In the genomic region with DNA sequence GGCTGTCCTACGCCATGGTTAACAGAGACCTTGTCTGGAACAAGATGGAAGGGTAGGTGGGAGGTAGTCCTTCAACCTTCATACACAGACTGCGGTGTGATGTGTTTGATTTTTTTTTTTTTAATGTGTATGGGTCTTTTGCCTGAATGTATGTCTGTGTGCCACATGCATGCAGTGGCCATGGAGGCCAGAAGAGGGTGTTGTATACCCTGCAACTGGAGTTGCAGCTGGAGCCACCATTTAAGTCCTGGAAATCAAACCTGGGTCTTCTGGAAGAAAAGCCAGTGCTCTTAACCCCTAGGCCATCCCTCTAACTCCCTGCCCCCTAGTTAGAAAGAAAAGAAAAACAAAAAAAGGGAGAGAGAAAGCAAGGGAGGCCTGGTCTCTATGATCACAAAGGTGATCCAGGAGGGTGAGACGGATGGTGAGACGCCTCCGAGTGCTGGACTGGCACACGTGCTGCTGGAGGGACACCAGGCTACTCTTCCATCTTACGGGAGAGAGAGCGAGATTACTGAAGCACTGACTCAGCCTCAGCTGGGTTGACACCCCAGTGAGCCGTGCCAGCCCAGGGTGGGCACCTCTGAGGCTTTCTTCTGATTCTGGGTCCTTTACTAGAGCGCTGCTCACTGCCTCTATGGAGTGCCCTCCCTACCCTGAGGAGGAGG, we compare ENCODE assay signal across 20 mouse cellular contexts. TPM values are rescaled to one million over a fixed set of nuclear protein-coding genes. Genes with fewer than 3 reads are reported as not detected.
DNase-seq lines count a peak whose midpoint lies in the region; ATAC-seq and TF ChIP-seq lines count a peak whose summit lies in the region.
"Had no signal": no experiment of that assay in that cellular context is flagged by ENCODE, and none has a peak within 500 bp of the region (broad histone marks: within the 10 kb centered on the region; RNA-seq: fewer than 3 reads in every experiment).

No protein-coding gene starts in this region.

- no peaks in the 10 kb centered on the region for H3K9me3 ChIP-seq in embryonic facial prominence, embryonic 13.5 days
- no peaks in the 10 kb centered on the region for H3K9me3 ChIP-seq in embryonic facial prominence, embryonic 10.5 days
- H3K9me3 ChIP-seq in kidney, embryonic 16.5 days (ENCODE audit: low read length): no peaks in the 10 kb centered on the region
- no peaks in the 10 kb centered on the region for H3K9me3 ChIP-seq in lung, postnatal 0 days (ENCODE audit: low read length)
- H3K9me3 ChIP-seq: forebrain, embryonic 15.5 days; G1E; limb, embryonic 12.5 days had no signal

- H3K4me2 ChIP-seq in embryonic facial prominence, embryonic 13.5 days: no peak overlapping the region
- no peak overlapping the region for H3K4me2 ChIP-seq in kidney, embryonic 16.5 days (replicated peaks; ENCODE audit: low read depth, low read length)
- H3K4me2 ChIP-seq in lung, postnatal 0 days (replicated peaks; ENCODE audit: low read depth, low read length): no peak overlapping the region
- H3K4me2 ChIP-seq: forebrain, embryonic 15.5 days; limb, embryonic 12.5 days; midbrain, embryonic 11.5 days had no signal

- no peak overlapping the region for H3K4me3 ChIP-seq in embryonic facial prominence, embryonic 13.5 days
- H3K4me3 ChIP-seq in embryonic facial prominence, embryonic 10.5 days: no peak overlapping the region
- no peak overlapping the region for H3K4me3 ChIP-seq in kidney, embryonic 16.5 days (ENCODE audit: low read length)
- H3K4me3 ChIP-seq in lung, postnatal 0 days (ENCODE audit: low read depth, low read length): no peak overlapping the region
- no peak overlapping the region for H3K4me3 ChIP-seq in small intestine, adult 2 months (ENCODE audit: low read depth, low read length)
- H3K4me3 ChIP-seq: erythroblast, embryonic 14.5 days; forebrain, embryonic 15.5 days; limb, embryonic 12.5 days had no signal

- no peak for DNase-seq in embryonic facial prominence, embryonic 10.5 days (ENCODE audit: low spot score)
- DNase-seq in kidney, postnatal 25 days: no peak
- DNase-seq in lung, postnatal 0 days (ENCODE audit: low spot score): no peak
- no peak for DNase-seq in lung, postnatal 14 days
- DNase-seq in ovary, postnatal 10 days (ENCODE audit: low spot score): no peak
- DNase-seq: adrenal gland, postnatal 14 days; B cell, adult 2 months; cerebellum, adult 9-11 months; gastrocnemius, postnatal 10 days; heart, postnatal 36 days; right cerebral cortex, postnatal 14 days; thymus, adult 18-20 months had no signal

- no peak overlapping the region for H3K9ac ChIP-seq in embryonic facial prominence, embryonic 13.5 days
- H3K9ac ChIP-seq in kidney, embryonic 16.5 days (replicated peaks; ENCODE audit: low read length): no peak overlapping the region
- no peak overlapping the region for H3K9ac ChIP-seq in lung, postnatal 0 days (replicated peaks; ENCODE audit: low read depth)
- H3K9ac ChIP-seq: forebrain, embryonic 15.5 days; limb, embryonic 12.5 days had no signal

- ATAC-seq in embryonic facial prominence, embryonic 13.5 days (ENCODE audit: insufficient number of reproducible peaks, insufficient read depth, low FRiP score, low TSS enrichment, low read depth): no peak
- no peak for ATAC-seq in kidney, embryonic 16.5 days (ENCODE audit: low FRiP score, low TSS enrichment)
- no peak for ATAC-seq in lung, postnatal 0 days
- ATAC-seq: forebrain, embryonic 15.5 days had no signal

- peak overlapping the region; percentile 22; the same call in 1 of the 2 replicates for H3K27ac ChIP-seq in embryonic facial prominence, embryonic 13.5 days
- no peak overlapping the region for H3K27ac ChIP-seq in embryonic facial prominence, embryonic 10.5 days (replicated peaks)
- H3K27ac ChIP-seq in kidney, embryonic 16.5 days (ENCODE audit: low read length): peak overlapping the region; percentile 89; the same call in 1 of the 2 replicates
- H3K27ac ChIP-seq in lung, postnatal 0 days (ENCODE audit: low read length): peak overlapping the region; percentile 84
- H3K27ac ChIP-seq in small intestine, adult 2 months (ENCODE audit: insufficient read depth, low read depth, low read length): no peak overlapping the region
- H3K27ac ChIP-seq: forebrain, embryonic 15.5 days; limb, embryonic 12.5 days had no signal

- peak; percentile 40 for TF ChIP-seq CTCF in lung, postnatal 0 days (IDR thresholded peaks at IDR 0.05)
- TF ChIP-seq CTCF in small intestine, adult 2 months (IDR thresholded peaks at IDR 0.05; ENCODE audit: extremely low read depth, insufficient read length, insufficient replicate concordance, low read depth, low read length): peak; percentile 18; the same call in 1 of the 2 replicates

- TF ChIP-seq POLR2A in small intestine, adult 2 months (IDR thresholded peaks at IDR 0.05; ENCODE audit: low read depth, low read length): no peak

- peaks cover 33% of the 10 kb centered on the region for H3K36me3 ChIP-seq in embryonic facial prominence, embryonic 13.5 days
- peaks cover 93% of the 10 kb centered on the region for H3K36me3 ChIP-seq in embryonic facial prominence, embryonic 10.5 days (replicated peaks)
- H3K36me3 ChIP-seq in kidney, embryonic 16.5 days (ENCODE audit: insufficient read depth, low read length): peaks cover 19% of the 10 kb centered on the region
- H3K36me3 ChIP-seq in lung, postnatal 0 days (ENCODE audit: insufficient read depth, low read length): peaks cover 23% of the 10 kb centered on the region
- H3K36me3 ChIP-seq in small intestine, adult 2 months (ENCODE audit: control insufficient read depth, insufficient read depth, low read length): peaks cover 24% of the 10 kb centered on the region

- peaks cover 95% of the 10 kb centered on the region for H3K4me1 ChIP-seq in embryonic facial prominence, embryonic 13.5 days
- peaks cover 95% of the 10 kb centered on the region for H3K4me1 ChIP-seq in embryonic facial prominence, embryonic 10.5 days
- H3K4me1 ChIP-seq in kidney, embryonic 16.5 days (ENCODE audit: insufficient read depth, low read length): peaks cover 93% of the 10 kb centered on the region
- peaks cover 51% of the 10 kb centered on the region for H3K4me1 ChIP-seq in lung, postnatal 0 days (ENCODE audit: insufficient read depth, low read depth, low read length)
- peaks cover 45% of the 10 kb centered on the region for H3K4me1 ChIP-seq in small intestine, adult 2 months (ENCODE audit: control insufficient read depth, insufficient read depth, insufficient read length, low read length)

- WGBS in embryonic facial prominence, embryonic 13.5 days: 88% methylated on average over 10 of the region's 10 CpGs
- WGBS in embryonic facial prominence, embryonic 10.5 days: 91% methylated on average over 10 of the region's 10 CpGs
- WGBS in kidney, embryonic 16.5 days: 86% methylated on average over 10 of the region's 10 CpGs
- 86% methylated on average over 10 of the region's 10 CpGs for WGBS in lung, postnatal 0 days
- 90% methylated on average over 10 of the region's 10 CpGs for WGBS in small intestine, adult 2 months

- no peak for TF ChIP-seq EP300 in lung, postnatal 0 days (IDR thresholded peaks at IDR 0.05)

- H3K27me3 ChIP-seq in embryonic facial prominence, embryonic 13.5 days: no peaks in the 10 kb centered on the region
- no peaks in the 10 kb centered on the region for H3K27me3 ChIP-seq in embryonic facial prominence, embryonic 10.5 days (replicated peaks; ENCODE audit: low read depth, poor library complexity, severe bottlenecking)
- no peaks in the 10 kb centered on the region for H3K27me3 ChIP-seq in kidney, embryonic 16.5 days (ENCODE audit: insufficient read depth, low read length)
- no peaks in the 10 kb centered on the region for H3K27me3 ChIP-seq in lung, postnatal 0 days (replicated peaks; ENCODE audit: insufficient read depth, low read length)
- H3K27me3 ChIP-seq in small intestine, adult 2 months (ENCODE audit: control insufficient read depth, insufficient read depth, low read length): no peaks in the 10 kb centered on the region
- H3K27me3 ChIP-seq: forebrain, embryonic 15.5 days; limb, embryonic 12.5 days had no signal

RNA-seq across cellular contexts. Expression of gene Cdc42ep4, which starts 19.6 kb away (rescaled TPM):
- 108 and 119 TPM in 2 replicates for polyA plus RNA-seq in embryonic facial prominence, embryonic 13.5 days (2015; fragmentation: Nextera tagmentation; extraction: Ambion mirVana)
- polyA plus RNA-seq in embryonic facial prominence, embryonic 10.5 days (2016; fragmentation: Nextera tagmentation; extraction: Ambion mirVana): 117 TPM in 2 replicates
- 73.9 and 74.5 TPM in 2 replicates for polyA plus RNA-seq in kidney, embryonic 16.5 days (2015; fragmentation: Nextera tagmentation; extraction: Ambion mirVana)
- 92.8 and 116 TPM in 2 replicates for polyA plus RNA-seq in lung, postnatal 0 days (2015; fragmentation: Nextera tagmentation; extraction: Ambion mirVana)
- 22.9 and 41.4 TPM in 2 replicates for polyA plus RNA-seq in small intestine, adult 2 months (2012; rRNA removed)

RNA-seq across cellular contexts. Expression of gene Cpsf4l, which starts 22.3 kb away (rescaled TPM):
- 1.5 and 1.7 TPM in 2 replicates for polyA plus RNA-seq in embryonic facial prominence, embryonic 13.5 days (2015; fragmentation: Nextera tagmentation; extraction: Ambion mirVana)
- 0.34 and 0.69 TPM in 2 replicates for polyA plus RNA-seq in embryonic facial prominence, embryonic 10.5 days (2016; fragmentation: Nextera tagmentation; extraction: Ambion mirVana)
- 1.3 and 1.4 TPM in 2 replicates for polyA plus RNA-seq in kidney, embryonic 16.5 days (2015; fragmentation: Nextera tagmentation; extraction: Ambion mirVana)
- polyA plus RNA-seq in lung, postnatal 0 days (2015; fragmentation: Nextera tagmentation; extraction: Ambion mirVana): 0.17 and 0.25 TPM in 2 replicates
- not detected in 2 replicates for polyA plus RNA-seq in small intestine, adult 2 months (2012; rRNA removed)
- polyA plus RNA-seq: erythroblast, embryonic 14.5 days; G1E had no signal

RNA-seq across cellular contexts. Expression of gene D11Wsu47e, which starts 47.9 kb away (rescaled TPM):
- 23.5 and 24.4 TPM in 2 replicates for polyA plus RNA-seq in embryonic facial prominence, embryonic 13.5 days (2015; fragmentation: Nextera tagmentation; extraction: Ambion mirVana)
- polyA plus RNA-seq in embryonic facial prominence, embryonic 10.5 days (2016; fragmentation: Nextera tagmentation; extraction: Ambion mirVana): 26.4 and 28.0 TPM in 2 replicates
- polyA plus RNA-seq in kidney, embryonic 16.5 days (2015; fragmentation: Nextera tagmentation; extraction: Ambion mirVana): 23.7 and 27.6 TPM in 2 replicates
- polyA plus RNA-seq in lung, postnatal 0 days (2015; fragmentation: Nextera tagmentation; extraction: Ambion mirVana): 10.3 and 11.9 TPM in 2 replicates
- polyA plus RNA-seq in small intestine, adult 2 months (2012; rRNA removed): 2.6 and 3.1 TPM in 2 replicates

RNA-seq across cellular contexts. Expression of gene Fam104a, which starts 48.1 kb away (rescaled TPM):
- 49.0 and 50.1 TPM in 2 replicates for polyA plus RNA-seq in embryonic facial prominence, embryonic 13.5 days (2015; fragmentation: Nextera tagmentation; extraction: Ambion mirVana)
- 53.4 and 57.6 TPM in 2 replicates for polyA plus RNA-seq in embryonic facial prominence, embryonic 10.5 days (2016; fragmentation: Nextera tagmentation; extraction: Ambion mirVana)
- polyA plus RNA-seq in kidney, embryonic 16.5 days (2015; fragmentation: Nextera tagmentation; extraction: Ambion mirVana): 43.8 and 45.7 TPM in 2 replicates
- 41.3 and 44.1 TPM in 2 replicates for polyA plus RNA-seq in lung, postnatal 0 days (2015; fragmentation: Nextera tagmentation; extraction: Ambion mirVana)
- 19.1 and 33.4 TPM in 2 replicates for polyA plus RNA-seq in small intestine, adult 2 months (2012; rRNA removed)

Comparison
In these comparisons a context has a peak if more than half of its experiments do, and no peak if none do; other contexts are left out.
1. H3K27ac ChIP-seq: peak in embryonic facial prominence, embryonic 13.5 days (single experiment), kidney, embryonic 16.5 days (single experiment) and lung, postnatal 0 days (single experiment); none in embryonic facial prominence, embryonic 10.5 days (single experiment) and small intestine, adult 2 months (single experiment).